Mouse (Mus musculus): ENCODE results near the gene Gpr21.
"Not testable (repeated sequence)": the region's sequence is repeated elsewhere in the genome, so short reads cannot be mapped to it uniquely, and the experiment has no call there.

The Gpr21 gene

GRCm38 (mm10) chr2:37516030-37516710 is at the start of gene Gpr21:
Gene Gpr21 (plus strand): TSS chr2:37516332.
- no peak for DNase-seq

- DNase-seq = no peak
Measured at GRCm38 (mm10) chr2:37479559-37479958, 36.6 kb upstream of the Gpr21 start.

GRCm38 (mm10) chr2:37480039-37480438 is 36.1 kb upstream of the Gpr21 start:
- no peak for DNase-seq

- no peak for DNase-seq
Measured at GRCm38 (mm10) chr2:37484165-37484564, 32.0 kb upstream of the Gpr21 start.

DNA sequence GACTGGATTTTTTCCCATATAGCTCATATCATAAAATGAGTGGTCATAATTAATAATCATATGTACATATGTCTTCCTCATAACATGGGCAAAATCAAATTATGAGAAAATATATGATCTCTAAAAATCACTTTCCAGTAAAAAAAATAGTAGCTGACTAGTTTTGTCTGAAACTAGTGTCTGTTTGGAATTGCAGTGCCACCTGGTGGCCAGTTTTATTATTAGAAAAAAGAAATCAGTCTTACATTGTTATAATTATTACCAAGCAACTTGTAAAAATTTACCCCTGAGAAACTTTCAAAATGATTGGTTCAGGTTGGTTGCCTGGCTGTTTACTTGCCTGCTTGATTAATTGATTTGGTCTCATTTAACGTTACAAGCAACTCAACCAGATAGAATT is 30.8 kb upstream of the Gpr21 start:
- DNase-seq = no peak

DNA sequence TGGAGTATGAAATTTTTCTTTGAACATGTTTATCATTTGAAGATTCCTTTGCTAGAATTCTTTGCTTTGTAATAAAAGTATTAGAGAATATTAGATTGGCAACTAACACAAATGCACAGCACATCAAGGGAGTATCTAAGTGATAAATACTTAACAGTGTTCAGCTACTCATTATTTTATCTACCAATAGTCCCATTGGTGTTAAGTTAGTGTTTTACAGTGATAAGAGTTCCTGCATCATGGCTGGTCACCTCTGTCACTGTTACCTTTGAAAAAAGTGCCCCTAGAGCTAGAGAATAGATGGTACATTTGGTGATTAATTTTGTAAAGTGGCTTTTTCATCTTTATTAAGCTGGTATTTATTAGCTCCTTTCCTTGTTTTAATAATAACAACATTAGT is 29.7 kb upstream of the Gpr21 start:
- DNase-seq = no peak

DNA sequence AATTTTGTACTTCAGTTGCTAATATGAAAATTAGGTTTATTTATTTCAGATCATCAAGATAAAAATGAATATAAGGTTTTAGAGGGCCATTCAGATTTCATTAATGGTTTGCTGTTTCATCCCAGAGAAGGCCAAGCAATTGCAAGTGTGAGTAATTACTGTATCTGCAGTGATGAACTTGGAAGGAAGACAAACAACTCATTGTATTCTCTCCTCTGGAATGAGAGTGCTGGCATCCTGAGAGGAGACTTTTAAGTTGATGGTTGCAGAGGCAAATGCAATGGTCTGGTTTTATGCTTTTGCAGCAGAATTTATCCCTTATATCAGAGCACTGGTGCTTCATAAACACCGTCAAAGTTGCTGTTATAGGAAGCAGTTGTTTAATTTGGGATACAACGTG is 27.2 kb upstream of the Gpr21 start:
- no peak for DNase-seq

DNA sequence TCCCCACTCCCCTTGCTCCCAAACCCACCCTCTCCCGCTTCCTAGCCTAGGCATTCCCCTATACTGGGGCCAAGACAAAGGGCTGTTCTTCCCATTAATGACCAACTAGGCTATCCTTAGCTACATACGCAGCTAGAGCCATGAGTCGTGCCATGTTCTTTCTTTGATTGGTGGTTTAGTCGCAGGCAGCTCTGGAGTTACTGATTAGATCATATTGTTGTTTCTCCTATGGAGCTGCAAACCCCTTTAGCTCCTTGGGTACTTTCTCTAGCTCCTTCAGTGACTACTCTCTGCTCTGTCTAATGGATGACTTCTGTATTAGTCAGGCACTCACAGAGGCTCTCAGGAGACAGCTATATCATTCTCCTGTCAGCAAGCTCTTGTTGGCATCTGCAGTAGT is 18.8 kb upstream of the Gpr21 start:
- DNase-seq = no peak

DNA sequence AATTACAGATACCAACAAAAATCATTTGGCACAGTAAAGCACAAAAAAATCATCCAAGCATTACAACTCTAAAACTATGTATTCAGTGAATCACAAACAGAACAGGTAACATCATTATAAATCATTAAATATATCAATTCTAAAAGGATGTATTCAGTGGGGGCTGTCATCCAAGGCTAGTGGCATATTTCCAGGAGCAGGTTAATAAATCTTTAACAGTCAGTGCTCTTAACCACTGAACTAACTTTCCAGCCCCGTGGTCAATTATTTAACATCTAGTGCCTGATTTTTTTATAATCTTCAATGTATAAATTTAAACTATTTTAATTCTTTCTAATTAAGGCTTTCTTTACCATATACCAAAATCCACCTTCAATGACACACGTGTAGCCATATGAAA is 10.3 kb upstream of the Gpr21 start:
- not testable (repeated sequence) for DNase-seq

GRCm38 (mm10) chr2:37511134-37511901 is 4.8 kb upstream of the Gpr21 start:
- no peak for DNase-seq

DNA sequence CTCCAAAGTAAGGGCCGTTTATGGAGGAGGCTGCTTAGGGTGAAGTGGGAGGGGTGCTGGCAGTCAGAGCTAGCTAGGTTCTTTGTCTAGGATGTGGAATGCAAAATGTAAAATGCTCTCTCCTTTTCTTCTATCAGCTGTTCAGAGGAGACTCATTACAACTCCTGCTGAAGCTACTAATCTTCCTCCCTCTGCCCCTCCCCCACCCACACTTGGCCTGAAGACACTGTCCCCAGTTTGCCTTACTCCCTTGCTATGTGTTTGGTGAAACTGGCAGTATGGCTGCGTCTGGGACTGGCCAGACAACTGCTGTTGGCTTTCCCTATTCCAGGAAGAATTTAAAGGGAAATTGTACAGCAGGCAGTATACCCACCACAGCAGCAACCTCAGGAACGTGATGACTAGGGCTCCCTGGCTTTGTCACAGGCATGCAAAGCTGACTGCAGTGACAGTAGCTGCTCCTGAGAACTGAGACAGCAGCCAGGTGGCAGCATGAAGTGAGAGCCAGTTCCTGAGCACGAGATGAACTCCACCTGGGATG is 860 bp downstream of the Gpr21 start:
- peak; percentile 18 for DNase-seq

DNA sequence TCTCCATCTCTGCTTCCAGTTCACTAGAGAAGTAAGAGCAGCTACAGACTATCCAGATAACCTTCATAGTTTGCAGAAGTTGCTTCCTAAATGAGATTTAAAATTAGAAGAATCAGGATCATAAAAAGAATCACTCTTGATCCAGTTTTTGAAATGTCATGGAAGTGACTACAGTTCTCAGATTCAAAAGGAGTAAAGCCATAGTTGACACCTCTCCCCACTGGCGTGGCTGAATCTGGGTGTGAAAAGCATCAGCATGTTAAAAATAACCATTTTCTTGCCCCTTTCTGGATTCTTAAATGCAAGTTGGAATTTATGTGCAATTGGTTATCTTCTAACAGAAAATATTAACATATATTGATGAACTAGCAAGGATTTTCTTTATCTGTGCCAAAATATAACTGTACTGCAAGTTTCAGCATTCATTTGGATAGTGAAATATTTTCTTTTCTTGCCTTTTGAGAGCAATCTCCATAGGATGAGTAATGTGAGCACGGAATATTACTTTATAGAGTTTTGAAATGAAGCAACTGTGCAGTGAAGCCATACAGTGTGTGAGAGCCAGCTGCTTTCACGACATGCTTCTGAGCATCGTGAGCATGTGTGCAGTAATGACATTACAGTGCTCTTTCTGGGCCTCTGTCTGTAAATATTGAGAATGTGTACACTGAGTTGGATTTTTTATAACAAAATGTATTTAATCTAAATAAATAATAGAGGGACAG is 2.6 kb downstream of the Gpr21 start:
- DNase-seq = no peak

DNA sequence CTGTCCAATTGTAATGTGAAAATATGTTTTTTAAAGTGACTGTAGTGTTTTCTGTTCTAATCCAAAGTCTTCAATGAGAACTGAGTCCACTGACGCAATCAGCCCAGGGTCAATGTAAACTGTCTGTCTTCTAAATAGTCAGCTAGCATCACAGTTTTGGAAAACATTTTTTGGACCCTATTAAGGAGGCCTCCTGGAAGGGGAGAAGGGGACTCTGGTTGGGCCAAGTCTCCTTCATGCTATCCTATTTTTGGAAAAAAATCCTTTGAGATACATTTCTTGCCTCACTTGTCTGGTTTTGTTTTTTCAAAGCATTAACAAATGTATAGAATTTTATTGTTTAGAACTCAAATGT is 3.1 kb downstream of the Gpr21 start:
- no peak for DNase-seq

- no peak for DNase-seq
Measured at GRCm38 (mm10) chr2:37527587-37527986, 11.5 kb downstream of the Gpr21 start.

- DNase-seq = no peak
Measured at GRCm38 (mm10) chr2:37529397-37529796, 13.3 kb downstream of the Gpr21 start.

- DNase-seq = no peak
Measured at GRCm38 (mm10) chr2:37530766-37531165, 14.6 kb downstream of the Gpr21 start.

GRCm38 (mm10) chr2:37531639-37532038 is 15.5 kb downstream of the Gpr21 start:
- DNase-seq = no peak

- DNase-seq = no peak
Measured at GRCm38 (mm10) chr2:37549346-37550012, 33.3 kb downstream of the Gpr21 start.

GRCm38 (mm10) chr2:37556366-37556765 is 40.2 kb downstream of the Gpr21 start:
- DNase-seq = no peak

DNA sequence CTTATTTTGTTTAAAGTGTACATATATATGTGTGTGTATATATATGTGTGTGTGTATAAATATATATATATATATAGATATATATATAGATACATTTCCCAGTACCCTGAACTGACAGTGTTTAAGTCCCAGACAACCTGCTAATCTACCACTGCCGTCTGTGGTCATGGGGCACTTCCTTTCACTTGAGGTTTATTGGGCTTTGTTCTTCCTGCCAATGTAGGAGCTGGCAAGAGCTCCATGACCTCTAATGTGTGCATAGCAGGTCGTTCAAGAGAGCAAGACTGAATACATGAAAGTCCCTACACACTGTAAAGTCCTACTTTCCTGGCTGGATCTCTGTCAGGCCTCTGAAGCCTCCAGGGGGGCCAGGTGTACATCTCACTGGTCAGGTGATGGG is 49.4 kb downstream of the Gpr21 start:
- no peak for DNase-seq

DNA sequence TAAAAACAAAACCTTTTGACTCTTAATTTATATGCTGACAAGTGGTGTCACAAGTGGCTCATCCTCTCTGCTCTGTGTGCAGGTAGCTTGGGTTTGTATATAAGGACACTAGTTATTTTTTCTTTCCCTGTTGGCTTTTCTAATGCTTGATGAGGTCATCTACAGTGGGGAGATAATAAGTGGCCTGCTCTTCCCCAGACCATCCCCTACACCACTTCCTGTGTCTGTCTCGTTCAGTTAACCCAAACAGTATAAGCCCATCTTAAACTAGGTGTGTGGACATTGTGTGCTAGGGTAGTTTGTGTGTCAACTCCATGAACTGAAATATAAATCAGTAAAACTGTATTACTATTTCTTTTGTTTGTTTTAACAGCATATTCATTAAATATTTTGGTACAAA is 49.9 kb downstream of the Gpr21 start:
- no peak for DNase-seq

DNA sequence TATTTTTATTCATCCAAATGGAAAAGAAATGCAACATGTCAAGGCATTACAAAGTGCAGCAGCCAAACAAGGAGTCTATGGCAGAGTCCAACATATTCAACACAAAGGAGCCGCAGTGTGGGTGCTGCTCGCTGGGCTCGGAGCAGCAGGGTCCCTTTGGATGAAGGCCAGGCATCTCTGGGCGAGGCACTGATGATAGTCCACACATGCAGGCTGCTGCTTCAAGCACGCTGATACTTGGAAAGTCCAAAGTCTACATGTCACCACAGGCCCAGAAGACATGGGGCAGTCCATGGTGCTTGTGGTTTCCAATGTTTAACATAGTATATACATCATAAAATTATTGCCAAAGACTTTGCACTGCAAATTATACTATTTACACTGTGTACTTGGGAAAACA is 53.8 kb downstream of the Gpr21 start:
- no peak for DNase-seq
